Mouse (Mus musculus) brain, embryonic 14.5 days (tissue): ENCODE measurements around the gene Tnfrsf1a. TPM values are rescaled to one million over a fixed set of nuclear protein-coding genes. Genes with fewer than 3 reads are reported as not detected.

ENCODE experiments used
- DNase-seq: peaks from one replicate; pipeline ENCODE4 v3.0.0-alpha.2; 2011; ENCODE audit warnings: low read depth
- CTCF ChIP-seq: fragments of 200-500 bp; IDR thresholded peaks from 2 replicates; pipeline ENCODE4 v1.5.1; 2012; ENCODE audit warnings: inconsistent platforms, mild to moderate bottlenecking, moderate library complexity, borderline replicate concordance; ENCODE audit not compliant: insufficient read depth, insufficient read length; ENCODE audit errors: extremely low read depth
- POLR2A ChIP-seq: fragments of 200-500 bp; IDR thresholded peaks from 2 replicates; pipeline ENCODE4 v1.6.1; 2012; ENCODE audit warnings: mild to moderate bottlenecking, inconsistent platforms, borderline replicate concordance; ENCODE audit not compliant: poor library complexity, insufficient read depth, insufficient read length, severe bottlenecking; ENCODE audit errors: extremely low read depth
- polyA plus RNA-seq: library from polyadenylated mRNA; depleted of rRNA; stranded (reverse); fragments of >200 nt; gene quantifications from 2 replicates; pipeline ENCODE4 v1.2.3, GENCODE M21; 2012; rRNA removed

Gene Tnfrsf1a
- polyA plus RNA-seq, 1 experiment = 18.5 TPM

GRCm38 (mm10) chr6:125407224-125407623 is 58.1 kb downstream of the Tnfrsf1a start:
- TF ChIP-seq CTCF (no peak), POLR2A (no peak)
- no peak for DNase-seq

DNA sequence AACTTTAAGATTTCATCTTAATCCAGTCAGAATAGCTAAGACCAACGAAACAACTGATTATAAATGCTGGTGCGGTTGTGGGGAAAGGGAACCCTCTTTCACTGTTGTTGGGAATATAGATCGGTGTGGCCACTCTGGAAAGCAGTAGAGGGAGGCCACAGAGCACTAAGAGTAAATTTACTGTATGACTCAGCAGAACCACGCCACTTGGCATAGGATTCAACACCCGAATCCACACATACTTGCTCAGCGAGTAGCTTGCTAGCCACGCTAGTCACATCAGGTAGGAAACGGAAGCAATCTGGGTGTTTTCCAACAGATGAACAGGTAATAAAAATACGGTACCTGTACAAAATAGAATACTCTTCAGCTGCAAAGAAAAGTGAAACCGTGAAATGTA is 58.5 kb downstream of the Tnfrsf1a start:
- no peak for DNase-seq
- no peak for TF ChIP-seq POLR2A
- no peak for TF ChIP-seq CTCF

DNA sequence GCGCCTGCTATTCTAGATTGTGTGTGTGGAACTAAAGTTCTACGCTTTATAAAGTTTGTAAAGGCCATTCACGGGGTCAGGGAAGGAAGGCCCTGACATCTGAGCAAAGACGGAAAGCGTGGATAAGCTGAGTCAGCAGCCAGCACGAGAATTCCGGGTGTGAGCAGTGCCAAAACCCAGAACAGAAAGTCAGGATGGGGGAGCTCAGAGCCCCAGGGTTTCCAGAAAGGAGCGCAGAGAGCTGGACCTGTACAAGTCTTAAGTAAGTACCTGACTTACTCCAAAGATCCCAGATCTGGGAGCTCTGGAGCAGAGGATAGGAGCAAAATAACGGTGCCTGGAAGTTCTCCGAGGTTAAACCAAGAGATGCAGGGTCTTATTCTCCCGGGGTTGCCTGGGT is 61.4 kb downstream of the Tnfrsf1a start:
- no peak for TF ChIP-seq CTCF
- no peak for TF ChIP-seq POLR2A
- DNase-seq = no peak

GRCm38 (mm10) chr6:125410995-125411547 is 61.9 kb downstream of the Tnfrsf1a start:
- DNase-seq = no peak
- no peak for TF ChIP-seq CTCF
- no peak for TF ChIP-seq POLR2A

- no peak for TF ChIP-seq CTCF
- no peak for TF ChIP-seq POLR2A
- no peak for DNase-seq
These were observed 62.5 kb downstream of the Tnfrsf1a start for GRCm38 (mm10) chr6:125411661-125412060.

Other genes with a start within 250 kb of the Tnfrsf1a start
- gene Nop2, start 217.5 kb upstream of the Tnfrsf1a start, polyA plus RNA-seq = 32.6 and 34.6 TPM in 2 replicates
- gene Iffo1, start 204.1 kb upstream of the Tnfrsf1a start, polyA plus RNA-seq = 29.9 TPM in 2 replicates
- gene Gapdh, start 182.9 kb upstream of the Tnfrsf1a start, polyA plus RNA-seq = 2,343 and 3,527 TPM in 2 replicates
- 169 and 213 TPM in 2 replicates for gene Ncapd2, start 157.7 kb upstream of the Tnfrsf1a start, polyA plus RNA-seq
- 48.9 and 54.4 TPM in 2 replicates for gene Mrpl51, start 157.6 kb upstream of the Tnfrsf1a start, polyA plus RNA-seq
- gene Vamp1, start 133.8 kb upstream of the Tnfrsf1a start, polyA plus RNA-seq = 19.9 and 22.3 TPM in 2 replicates
- 2.7 and 3.1 TPM in 2 replicates for gene Tapbpl, start 117.5 kb upstream of the Tnfrsf1a start, polyA plus RNA-seq
- 0.15 and 0.24 TPM in 2 replicates for gene Cd27, start 112.4 kb upstream of the Tnfrsf1a start, polyA plus RNA-seq
- not detected in 2 replicates for gene Tuba3a, start 63.3 kb upstream of the Tnfrsf1a start, polyA plus RNA-seq
- gene Ltbr, start 35.5 kb upstream of the Tnfrsf1a start, polyA plus RNA-seq = 14.2 and 20.7 TPM in 2 replicates
- gene Scnn1a, start 28.7 kb upstream of the Tnfrsf1a start, polyA plus RNA-seq = 0.54 and 0.62 TPM in 2 replicates
- 0.13 and 0.23 TPM in 2 replicates for gene Plekhg6, start 31.4 kb downstream of the Tnfrsf1a start, polyA plus RNA-seq
- gene Cd9, start 145.4 kb downstream of the Tnfrsf1a start, polyA plus RNA-seq = 47.3 and 57.2 TPM in 2 replicates
- gene Vwf, start 197.4 kb downstream of the Tnfrsf1a start, polyA plus RNA-seq = 5.8 and 18.9 TPM in 2 replicates